Mouse (Mus musculus): ENCODE data around the gene Olfr1030. TPM values are rescaled to one million over a fixed set of nuclear protein-coding genes. Genes with fewer than 3 reads are reported as not detected.

Olfr1030 gene
- polyA plus RNA-seq (2014; fragmentation: Illumina TruSeq; extraction: RNeasy Lipid Tissue Mini Kit (QIAGEN cat#74804)), result not detected

DNA sequence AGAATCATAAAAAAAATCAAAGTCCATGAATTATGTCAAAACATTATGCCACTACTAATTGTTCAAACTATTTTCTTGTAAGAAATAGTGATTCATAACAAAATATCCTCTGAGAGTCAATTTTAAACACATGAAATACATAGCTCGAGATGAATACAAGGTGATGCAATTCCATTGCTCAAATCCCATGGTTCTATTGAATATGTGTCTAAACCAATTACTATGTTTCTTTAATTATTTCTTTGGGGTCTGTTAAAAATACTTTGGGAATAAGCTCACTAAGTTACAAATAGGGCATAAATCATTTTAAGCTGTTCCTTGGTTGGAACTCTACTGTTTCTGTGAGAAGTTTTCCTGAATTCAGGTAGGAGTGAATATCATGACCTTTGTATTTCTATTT is at the start of gene Olfr1030:
Gene Olfr1030 (plus strand): TSS at position 301 of the 400 bp plus-strand sequence.

DNA sequence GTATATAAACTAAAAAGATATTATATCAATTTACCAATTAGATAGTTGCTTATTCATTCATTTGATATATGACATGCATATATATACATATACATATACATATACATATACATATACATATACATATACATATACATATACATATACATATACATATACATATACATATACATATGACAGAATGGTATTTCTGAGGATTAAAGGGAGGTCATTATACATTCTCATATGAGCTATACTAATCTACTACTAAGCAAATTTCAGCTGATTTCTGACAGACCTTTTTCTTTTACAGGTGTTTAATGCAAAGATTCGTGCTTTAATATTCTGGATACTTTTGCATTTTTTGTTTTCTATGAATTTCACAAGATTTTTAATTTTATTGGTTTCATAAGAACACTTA is 28.9 kb upstream of the Olfr1030 start, which contains the start of gene Olfr1028:
Gene Olfr1028 (plus strand): TSS at position 301 of the 400 bp plus-strand sequence.

DNA sequence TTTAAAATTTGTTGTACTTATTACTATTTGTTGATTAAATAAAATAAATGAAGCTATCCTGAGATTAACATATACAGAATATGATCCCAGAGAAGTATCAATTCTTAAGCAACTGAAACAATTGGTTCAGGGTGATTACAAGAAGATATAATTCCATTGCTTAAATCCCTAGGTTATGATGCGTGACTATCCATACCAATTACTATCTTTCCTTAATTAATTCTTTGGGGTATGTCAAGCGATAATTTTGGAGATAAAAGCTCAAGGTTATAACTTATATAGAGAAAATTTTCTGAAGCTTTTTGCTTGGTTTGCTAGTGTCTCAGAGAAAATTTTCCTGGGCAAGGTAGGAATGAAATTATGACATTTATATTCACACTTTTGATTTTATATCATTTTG is 5.5 kb upstream of the Olfr1030 start, which contains the start of gene Olfr1029:
Gene Olfr1029 (plus strand): TSS at position 301 of the 400 bp plus-strand sequence.

DNA sequence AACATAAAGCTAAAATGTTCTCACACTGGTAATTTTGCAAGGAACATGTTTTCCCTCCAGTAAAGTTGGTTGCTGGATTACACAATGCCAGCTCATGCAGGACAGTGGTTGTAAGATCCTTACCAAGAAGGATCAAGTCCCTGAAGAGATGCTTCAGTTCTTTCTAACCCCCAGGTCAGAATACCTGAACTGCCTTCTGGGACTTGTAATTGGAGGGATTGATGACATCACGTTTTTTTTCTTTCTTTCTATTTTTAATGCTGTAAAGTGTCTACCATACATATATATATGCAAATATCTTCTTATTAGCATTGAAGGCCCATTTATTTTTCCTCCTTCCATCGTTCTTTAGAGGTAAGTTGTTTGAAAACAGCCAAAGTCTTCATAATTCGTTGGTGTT is 10.9 kb downstream of the Olfr1030 start, which contains the start of gene Olfr1031:
Gene Olfr1031 (plus strand): TSS at position 301 of the 400 bp plus-strand sequence.

DNA sequence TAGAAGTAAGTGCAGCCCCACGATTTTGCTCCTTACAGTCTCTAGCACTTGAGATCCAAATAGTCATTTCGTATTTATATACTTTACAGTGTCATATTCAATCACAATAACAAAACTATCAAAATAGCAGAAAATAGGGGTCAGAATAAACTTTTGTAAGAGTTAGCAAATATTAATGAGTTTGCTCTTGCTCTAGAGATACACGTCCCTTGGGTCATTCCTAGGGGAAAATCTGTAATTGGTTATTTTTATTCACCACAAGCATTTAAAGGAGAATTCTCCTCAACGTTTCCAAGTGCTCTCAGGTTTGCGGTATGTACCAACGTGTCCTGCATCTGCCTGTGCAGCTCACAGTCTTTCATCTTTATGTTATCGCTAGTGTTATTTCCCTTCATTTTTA is 26.2 kb downstream of the Olfr1030 start, which contains the start of gene Olfr1032:
Gene Olfr1032 (plus strand): TSS at position 301 of the 400 bp plus-strand sequence.

DNA sequence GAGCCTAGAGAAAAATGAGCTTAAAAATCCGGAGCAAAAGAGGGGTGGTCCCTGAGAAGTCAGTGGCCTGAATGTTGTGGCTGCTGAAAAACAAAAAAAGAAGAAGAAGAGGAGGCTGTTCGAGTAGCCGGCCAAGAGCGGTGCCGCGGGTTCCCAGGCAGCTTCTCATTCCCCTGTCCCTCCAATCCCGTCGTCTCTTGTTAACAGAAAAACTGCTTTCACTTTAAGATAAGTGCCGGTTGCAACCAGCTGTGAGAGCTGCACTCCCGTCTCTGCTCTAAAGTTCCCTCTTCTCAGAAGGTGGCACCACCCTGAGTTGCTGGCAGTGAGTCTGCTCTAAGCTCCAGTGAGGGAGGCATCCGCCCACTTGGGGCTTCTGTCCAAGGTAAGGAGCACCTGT is 41.3 kb downstream of the Olfr1030 start, which contains the start of gene Olfr1033:
Gene Olfr1033 (plus strand): TSS at position 228 of the 400 bp plus-strand sequence.

Other genes with a start within 250 kb of the Olfr1030 start
- gene Olfr1012, start 216.5 kb upstream of the Olfr1030 start, polyA plus RNA-seq (2014; fragmentation: Illumina TruSeq; extraction: RNeasy Lipid Tissue Mini Kit (QIAGEN cat#74804)), result not detected
- not detected for gene Olfr1013, start 212.2 kb upstream of the Olfr1030 start, polyA plus RNA-seq (2014; fragmentation: Illumina TruSeq; extraction: RNeasy Lipid Tissue Mini Kit (QIAGEN cat#74804))
- not detected for gene Olfr1014, start 206.6 kb upstream of the Olfr1030 start, polyA plus RNA-seq (2014; fragmentation: Illumina TruSeq; extraction: RNeasy Lipid Tissue Mini Kit (QIAGEN cat#74804))
- not detected for gene Olfr1015, start 197.3 kb upstream of the Olfr1030 start, polyA plus RNA-seq (2014; fragmentation: Illumina TruSeq; extraction: RNeasy Lipid Tissue Mini Kit (QIAGEN cat#74804))
- not detected for gene Olfr1016, start 176.7 kb upstream of the Olfr1030 start, polyA plus RNA-seq (2014; fragmentation: Illumina TruSeq; extraction: RNeasy Lipid Tissue Mini Kit (QIAGEN cat#74804))
- not detected for gene Olfr1018, start 160.8 kb upstream of the Olfr1030 start, polyA plus RNA-seq (2014; fragmentation: Illumina TruSeq; extraction: RNeasy Lipid Tissue Mini Kit (QIAGEN cat#74804))
- gene Olfr1019, start 133.8 kb upstream of the Olfr1030 start, polyA plus RNA-seq (2014; fragmentation: Illumina TruSeq; extraction: RNeasy Lipid Tissue Mini Kit (QIAGEN cat#74804)), result not detected
- not detected for gene Olfr1020, start 132.2 kb upstream of the Olfr1030 start, polyA plus RNA-seq (2014; fragmentation: Illumina TruSeq; extraction: RNeasy Lipid Tissue Mini Kit (QIAGEN cat#74804))
- gene Olfr1022, start 110.7 kb upstream of the Olfr1030 start, polyA plus RNA-seq (2014; fragmentation: Illumina TruSeq; extraction: RNeasy Lipid Tissue Mini Kit (QIAGEN cat#74804)), result not detected
- not detected for gene Olfr1023, start 93.6 kb upstream of the Olfr1030 start, polyA plus RNA-seq (2014; fragmentation: Illumina TruSeq; extraction: RNeasy Lipid Tissue Mini Kit (QIAGEN cat#74804))
- gene Olfr1024, start 74.2 kb upstream of the Olfr1030 start, polyA plus RNA-seq (2014; fragmentation: Illumina TruSeq; extraction: RNeasy Lipid Tissue Mini Kit (QIAGEN cat#74804)), result not detected
- not detected for gene Olfr1025-ps1, start 64.1 kb upstream of the Olfr1030 start, polyA plus RNA-seq (2014; fragmentation: Illumina TruSeq; extraction: RNeasy Lipid Tissue Mini Kit (QIAGEN cat#74804))
- gene Olfr1026, start 57.7 kb upstream of the Olfr1030 start, polyA plus RNA-seq (2014; fragmentation: Illumina TruSeq; extraction: RNeasy Lipid Tissue Mini Kit (QIAGEN cat#74804)), result not detected
- not detected for gene Olfr1028, start 28.8 kb upstream of the Olfr1030 start, polyA plus RNA-seq (2014; fragmentation: Illumina TruSeq; extraction: RNeasy Lipid Tissue Mini Kit (QIAGEN cat#74804))
- gene Olfr1029, start 5.4 kb upstream of the Olfr1030 start, polyA plus RNA-seq (2014; fragmentation: Illumina TruSeq; extraction: RNeasy Lipid Tissue Mini Kit (QIAGEN cat#74804)), result 0.34 TPM
- gene Olfr1031, start 11.0 kb downstream of the Olfr1030 start, polyA plus RNA-seq (2014; fragmentation: Illumina TruSeq; extraction: RNeasy Lipid Tissue Mini Kit (QIAGEN cat#74804)), result not detected
- gene Olfr1032, start 26.3 kb downstream of the Olfr1030 start, polyA plus RNA-seq (2014; fragmentation: Illumina TruSeq; extraction: RNeasy Lipid Tissue Mini Kit (QIAGEN cat#74804)), result not detected
- 26.2 TPM for gene Olfr1033, start 41.4 kb downstream of the Olfr1030 start, polyA plus RNA-seq (2014; fragmentation: Illumina TruSeq; extraction: RNeasy Lipid Tissue Mini Kit (QIAGEN cat#74804))
- 4.1 TPM for gene Olfr1034, start 66.6 kb downstream of the Olfr1030 start, polyA plus RNA-seq (2014; fragmentation: Illumina TruSeq; extraction: RNeasy Lipid Tissue Mini Kit (QIAGEN cat#74804))
- gene Olfr1036, start 94.7 kb downstream of the Olfr1030 start, polyA plus RNA-seq (2014; fragmentation: Illumina TruSeq; extraction: RNeasy Lipid Tissue Mini Kit (QIAGEN cat#74804)), result not detected
- not detected for gene Olfr1037, start 108.1 kb downstream of the Olfr1030 start, polyA plus RNA-seq (2014; fragmentation: Illumina TruSeq; extraction: RNeasy Lipid Tissue Mini Kit (QIAGEN cat#74804))
- gene Olfr1039, start 156.7 kb downstream of the Olfr1030 start, polyA plus RNA-seq (2014; fragmentation: Illumina TruSeq; extraction: RNeasy Lipid Tissue Mini Kit (QIAGEN cat#74804)), result not detected
- gene Olfr1040, start 167.5 kb downstream of the Olfr1030 start, polyA plus RNA-seq (2014; fragmentation: Illumina TruSeq; extraction: RNeasy Lipid Tissue Mini Kit (QIAGEN cat#74804)), result not detected
- gene Olfr1042, start 182.6 kb downstream of the Olfr1030 start, polyA plus RNA-seq (2014; fragmentation: Illumina TruSeq; extraction: RNeasy Lipid Tissue Mini Kit (QIAGEN cat#74804)), result not detected
- not detected for gene Olfr1043, start 188.2 kb downstream of the Olfr1030 start, polyA plus RNA-seq (2014; fragmentation: Illumina TruSeq; extraction: RNeasy Lipid Tissue Mini Kit (QIAGEN cat#74804))
- gene Olfr1044, start 198.5 kb downstream of the Olfr1030 start, polyA plus RNA-seq (2014; fragmentation: Illumina TruSeq; extraction: RNeasy Lipid Tissue Mini Kit (QIAGEN cat#74804)), result not detected
- not detected for gene Olfr52, start 206.4 kb downstream of the Olfr1030 start, polyA plus RNA-seq (2014; fragmentation: Illumina TruSeq; extraction: RNeasy Lipid Tissue Mini Kit (QIAGEN cat#74804))
- not detected for gene Olfr1045, start 223.7 kb downstream of the Olfr1030 start, polyA plus RNA-seq (2014; fragmentation: Illumina TruSeq; extraction: RNeasy Lipid Tissue Mini Kit (QIAGEN cat#74804))
- not detected for gene Olfr1046, start 240.0 kb downstream of the Olfr1030 start, polyA plus RNA-seq (2014; fragmentation: Illumina TruSeq; extraction: RNeasy Lipid Tissue Mini Kit (QIAGEN cat#74804))

Measured in ovary, adult 10 weeks (tissue).